Mouse (Mus musculus): Measurements from ENCODE around the gene Wfdc15a. TPM values are rescaled to one million over a fixed set of nuclear protein-coding genes. Genes with fewer than 3 reads are reported as not detected.

Gene Wfdc15a
- not detected in 2 replicates for polyA plus RNA-seq (2014; fragmentation: Nextera tagmentation; extraction: Ambion mirVana)

- no peak within 1 kb of the TSS for H3K9ac ChIP-seq (ENCODE audit: low read length)
These were observed at the start of gene Wfdc15a for GRCm38 (mm10) chr2:164199626-164200327. Gene Wfdc15a (minus strand): TSS chr2:164200130.

GRCm38 (mm10) chr2:164238366-164238765 is 38.4 kb upstream of the Wfdc15a start, which contains the start of gene Svs2:
Gene Svs2 (minus strand): TSS chr2:164238466.
- H3K9me3 ChIP-seq (ENCODE audit: control insufficient read depth, low read length): no peaks in the 10 kb centered on the region
- no peak within 1 kb of the TSS for H3K4me3 ChIP-seq (ENCODE audit: low read depth, low read length)
- no peak within 1 kb of the TSS for H3K27ac ChIP-seq (replicated peaks; ENCODE audit: low read depth, low read length)
- ATAC-seq (ENCODE audit: insufficient number of reproducible peaks, low FRiP score, low TSS enrichment, low read depth) (no peak), DNase-seq (ENCODE audit: low spot score) (no peak)
- H3K4me2 ChIP-seq (ENCODE audit: low read depth, severe bottlenecking): no peak within 1 kb of the TSS
- no peaks in the 10 kb centered on the region for H3K36me3 ChIP-seq (ENCODE audit: control insufficient read depth, insufficient read depth, low read length)
- WGBS: 86% methylated on average over 3 of the region's 3 CpGs
- no peaks in the 10 kb centered on the region for H3K4me1 ChIP-seq (ENCODE audit: control insufficient read depth, insufficient read depth, low read length)
- no peak within 1 kb of the TSS for H3K9ac ChIP-seq (ENCODE audit: low read length)
- H3K27me3 ChIP-seq (ENCODE audit: control insufficient read depth, insufficient read depth, low read length): no peaks in the 10 kb centered on the region

More at GRCm38 (mm10) chr2:164199626-164200327, at the start of gene Wfdc15a:
- no peaks in the 10 kb centered on the region for H3K27me3 ChIP-seq (ENCODE audit: control insufficient read depth, insufficient read depth, low read length)
- H3K4me2 ChIP-seq (ENCODE audit: low read depth, severe bottlenecking): no peak within 1 kb of the TSS
- H3K27ac ChIP-seq (replicated peaks; ENCODE audit: low read depth, low read length): no peak within 1 kb of the TSS
- H3K4me1 ChIP-seq (ENCODE audit: control insufficient read depth, insufficient read depth, low read length): no peaks in the 10 kb centered on the region
- no peak for ATAC-seq (ENCODE audit: insufficient number of reproducible peaks, low FRiP score, low TSS enrichment, low read depth)
- H3K36me3 ChIP-seq (ENCODE audit: control insufficient read depth, insufficient read depth, low read length): no peaks in the 10 kb centered on the region
- WGBS: 86% methylated on average over 20 of the region's 20 CpGs
- no peak for DNase-seq (ENCODE audit: low spot score)
- no peaks in the 10 kb centered on the region for H3K9me3 ChIP-seq (ENCODE audit: control insufficient read depth, low read length)
- H3K4me3 ChIP-seq (ENCODE audit: low read depth, low read length): no peak within 1 kb of the TSS

GRCm38 (mm10) chr2:164232671-164233070 is 32.7 kb upstream of the Wfdc15a start:
- no peaks in the 10 kb centered on the region for H3K4me1 ChIP-seq (ENCODE audit: control insufficient read depth, insufficient read depth, low read length)

GRCm38 (mm10) chr2:164228361-164229070 is 28.6 kb upstream of the Wfdc15a start:
- ATAC-seq (ENCODE audit: insufficient number of reproducible peaks, low FRiP score, low TSS enrichment, low read depth): no peak

More at GRCm38 (mm10) chr2:164232671-164233070, 32.7 kb upstream of the Wfdc15a start:
- H3K27ac ChIP-seq (replicated peaks; ENCODE audit: low read depth, low read length): no peak overlapping the region
- DNase-seq (ENCODE audit: low spot score) (no peak), ATAC-seq (ENCODE audit: insufficient number of reproducible peaks, low FRiP score, low TSS enrichment, low read depth) (no peak)
- H3K4me3 ChIP-seq (ENCODE audit: low read depth, low read length): no peak overlapping the region
- 94% methylated on average over 8 of the region's 8 CpGs for WGBS
- no peak overlapping the region for H3K4me2 ChIP-seq (ENCODE audit: low read depth, severe bottlenecking)
- H3K36me3 ChIP-seq (ENCODE audit: control insufficient read depth, insufficient read depth, low read length): no peaks in the 10 kb centered on the region
- H3K9me3 ChIP-seq (ENCODE audit: control insufficient read depth, low read length): no peaks in the 10 kb centered on the region
- no peaks in the 10 kb centered on the region for H3K27me3 ChIP-seq (ENCODE audit: control insufficient read depth, insufficient read depth, low read length)
- H3K9ac ChIP-seq (ENCODE audit: low read length): no peak overlapping the region

GRCm38 (mm10) chr2:164221522-164221921 is 21.6 kb upstream of the Wfdc15a start, which contains the start of gene Wfdc15b:
Gene Wfdc15b (minus strand): TSS chr2:164221660.
- 75% methylated on average over 11 of the region's 11 CpGs for WGBS

More at GRCm38 (mm10) chr2:164228361-164229070, 28.6 kb upstream of the Wfdc15a start:
- H3K27me3 ChIP-seq (ENCODE audit: control insufficient read depth, insufficient read depth, low read length): no peaks in the 10 kb centered on the region
- no peaks in the 10 kb centered on the region for H3K4me1 ChIP-seq (ENCODE audit: control insufficient read depth, insufficient read depth, low read length)
- H3K36me3 ChIP-seq (ENCODE audit: control insufficient read depth, insufficient read depth, low read length): no peaks in the 10 kb centered on the region
- no peaks in the 10 kb centered on the region for H3K9me3 ChIP-seq (ENCODE audit: control insufficient read depth, low read length)
- H3K4me3 ChIP-seq (ENCODE audit: low read depth, low read length): no peak overlapping the region
- H3K4me2 ChIP-seq (ENCODE audit: low read depth, severe bottlenecking): no peak overlapping the region
- DNase-seq (ENCODE audit: low spot score): no peak
- H3K27ac ChIP-seq (replicated peaks; ENCODE audit: low read depth, low read length): no peak overlapping the region
- WGBS: 87% methylated on average over 8 of the region's 8 CpGs
- no peak overlapping the region for H3K9ac ChIP-seq (ENCODE audit: low read length)

GRCm38 (mm10) chr2:164219295-164219694 is 19.4 kb upstream of the Wfdc15a start:
- 80% methylated on average over 9 of the region's 9 CpGs for WGBS

More at GRCm38 (mm10) chr2:164221522-164221921, 21.6 kb upstream of the Wfdc15a start, which contains the start of gene Wfdc15b:
- H3K36me3 ChIP-seq (ENCODE audit: control insufficient read depth, insufficient read depth, low read length): no peaks in the 10 kb centered on the region
- H3K4me3 ChIP-seq (ENCODE audit: low read depth, low read length): no peak within 1 kb of the TSS
- H3K27me3 ChIP-seq (ENCODE audit: control insufficient read depth, insufficient read depth, low read length): no peaks in the 10 kb centered on the region
- no peaks in the 10 kb centered on the region for H3K4me1 ChIP-seq (ENCODE audit: control insufficient read depth, insufficient read depth, low read length)
- H3K9me3 ChIP-seq (ENCODE audit: control insufficient read depth, low read length): no peaks in the 10 kb centered on the region
- no peak within 1 kb of the TSS for H3K9ac ChIP-seq (ENCODE audit: low read length)
- no peak within 1 kb of the TSS for H3K4me2 ChIP-seq (ENCODE audit: low read depth, severe bottlenecking)
- DNase-seq (ENCODE audit: low spot score): no peak
- ATAC-seq (ENCODE audit: insufficient number of reproducible peaks, low FRiP score, low TSS enrichment, low read depth): no peak
- no peak within 1 kb of the TSS for H3K27ac ChIP-seq (replicated peaks; ENCODE audit: low read depth, low read length)

GRCm38 (mm10) chr2:164212711-164213110 is 12.8 kb upstream of the Wfdc15a start:
- H3K36me3 ChIP-seq (ENCODE audit: control insufficient read depth, insufficient read depth, low read length): no peaks in the 10 kb centered on the region
- H3K4me3 ChIP-seq (ENCODE audit: low read depth, low read length): no peak overlapping the region
- H3K4me1 ChIP-seq (ENCODE audit: control insufficient read depth, insufficient read depth, low read length): no peaks in the 10 kb centered on the region
- WGBS: 90% methylated on average over 5 of the region's 5 CpGs
- DNase-seq (ENCODE audit: low spot score): no peak
- no peaks in the 10 kb centered on the region for H3K9me3 ChIP-seq (ENCODE audit: control insufficient read depth, low read length)
- H3K4me2 ChIP-seq (ENCODE audit: low read depth, severe bottlenecking): no peak overlapping the region
- no peak overlapping the region for H3K27ac ChIP-seq (replicated peaks; ENCODE audit: low read depth, low read length)
- H3K27me3 ChIP-seq (ENCODE audit: control insufficient read depth, insufficient read depth, low read length): no peaks in the 10 kb centered on the region
- no peak for ATAC-seq (ENCODE audit: insufficient number of reproducible peaks, low FRiP score, low TSS enrichment, low read depth)
- H3K9ac ChIP-seq (ENCODE audit: low read length): no peak overlapping the region

More at GRCm38 (mm10) chr2:164219295-164219694, 19.4 kb upstream of the Wfdc15a start:
- no peak overlapping the region for H3K4me2 ChIP-seq (ENCODE audit: low read depth, severe bottlenecking)
- H3K4me1 ChIP-seq (ENCODE audit: control insufficient read depth, insufficient read depth, low read length): no peaks in the 10 kb centered on the region
- H3K27me3 ChIP-seq (ENCODE audit: control insufficient read depth, insufficient read depth, low read length): no peaks in the 10 kb centered on the region
- DNase-seq (ENCODE audit: low spot score) (no peak), ATAC-seq (ENCODE audit: insufficient number of reproducible peaks, low FRiP score, low TSS enrichment, low read depth) (no peak)
- no peaks in the 10 kb centered on the region for H3K9me3 ChIP-seq (ENCODE audit: control insufficient read depth, low read length)
- H3K36me3 ChIP-seq (ENCODE audit: control insufficient read depth, insufficient read depth, low read length): no peaks in the 10 kb centered on the region
- H3K4me3 ChIP-seq (ENCODE audit: low read depth, low read length): no peak overlapping the region
- H3K27ac ChIP-seq (replicated peaks; ENCODE audit: low read depth, low read length): no peak overlapping the region
- H3K9ac ChIP-seq (ENCODE audit: low read length): no peak overlapping the region

- Histone ChIP-seq H3K27ac (replicated peaks; ENCODE audit: low read depth, low read length) (no peak overlapping the region), H3K4me1 (ENCODE audit: control insufficient read depth, insufficient read depth, low read length) (no peaks in the 10 kb centered on the region), H3K27me3 (ENCODE audit: control insufficient read depth, insufficient read depth, low read length) (no peaks in the 10 kb centered on the region), H3K9ac (ENCODE audit: low read length) (no peak overlapping the region), H3K36me3 (ENCODE audit: control insufficient read depth, insufficient read depth, low read length) (no peaks in the 10 kb centered on the region), H3K9me3 (ENCODE audit: control insufficient read depth, low read length) (no peaks in the 10 kb centered on the region), H3K4me3 (ENCODE audit: low read depth, low read length) (no peak overlapping the region), H3K4me2 (ENCODE audit: low read depth, severe bottlenecking) (no peak overlapping the region)
- 87% methylated on average over 4 of the region's 4 CpGs for WGBS
- DNase-seq (ENCODE audit: low spot score): no peak
- ATAC-seq (ENCODE audit: insufficient number of reproducible peaks, low FRiP score, low TSS enrichment, low read depth): no peak
These were observed 11.0 kb upstream of the Wfdc15a start for GRCm38 (mm10) chr2:164210892-164211291.

Data from limb, embryonic 11.5 days (tissue).